Mouse (Mus musculus) erythroblast, embryonic 14.5 days (primary cell): ENCODE measurements around the gene Spata2. TPM values are rescaled to one million over a fixed set of nuclear protein-coding genes. Genes with fewer than 3 reads are reported as not detected.

Experiments used
- H3K27me3 ChIP-seq: 2 replicates; pipeline ENCODE4 v1.6.1; 2012; ENCODE audit warnings: inconsistent platforms; ENCODE audit not compliant: control insufficient read depth
- H3K36me3 ChIP-seq: 2 replicates; pipeline ENCODE4 v1.6.1; 2012; ENCODE audit warnings: mild to moderate bottlenecking, inconsistent platforms; ENCODE audit not compliant: control insufficient read depth
- H3K4me1 ChIP-seq: 2 replicates; pipeline ENCODE4 v1.6.1; 2012; ENCODE audit warnings: inconsistent platforms; ENCODE audit not compliant: control insufficient read depth
- H3K4me3 ChIP-seq: replicated peaks from 2 replicates; pipeline ENCODE3; 2012; ENCODE audit warnings: moderate library complexity, mild to moderate bottlenecking, inconsistent platforms
- H3K9me3 ChIP-seq: 2 replicates; pipeline ENCODE4 v1.6.1; 2012; ENCODE audit warnings: low read length, inconsistent platforms, mixed read lengths; ENCODE audit not compliant: control insufficient read depth
- GATA1 ChIP-seq: IDR thresholded peaks from 2 replicates; pipeline ENCODE4 v1.6.1; 2012; ENCODE audit warnings: low read length, inconsistent platforms, mixed read lengths
- TAL1 ChIP-seq: IDR thresholded peaks from 3 replicates; pipeline ENCODE4 v1.6.1; 2012; ENCODE audit warnings: low read length, inconsistent platforms, mixed read lengths
- polyA plus RNA-seq: library from polyadenylated mRNA; stranded (reverse); fragments of >175 nt; gene quantifications from 2 replicates; pipeline ENCODE4 v1.2.3, GENCODE M21; 2012

Gene Spata2
- polyA plus RNA-seq, 1 experiment = 2.4 TPM

- Histone ChIP-seq H3K27me3 (no peaks in the 10 kb centered on the region), H3K36me3 (peaks cover 63% of the 10 kb centered on the region), H3K4me3 (no peak overlapping the region), H3K4me1 (peaks cover 40% of the 10 kb centered on the region), H3K9me3 (no peaks in the 10 kb centered on the region)
- TF ChIP-seq GATA1 = no peak
- TF ChIP-seq TAL1 = no peak
Measured at GRCm38 (mm10) chr2:167487551-167487950, 5.1 kb downstream of the Spata2 start.

- Histone ChIP-seq H3K36me3 (peaks cover 69% of the 10 kb centered on the region), H3K9me3 (no peaks in the 10 kb centered on the region), H3K4me1 (peaks cover 33% of the 10 kb centered on the region), H3K27me3 (no peaks in the 10 kb centered on the region), H3K4me3 (no peak overlapping the region)
- no peak for TF ChIP-seq TAL1
- TF ChIP-seq GATA1 = no peak
Measured at GRCm38 (mm10) chr2:167486573-167486972, 6.1 kb downstream of the Spata2 start.

- peaks cover 74% of the 10 kb centered on the region for H3K36me3 ChIP-seq
- no peak for TF ChIP-seq GATA1
- TF ChIP-seq TAL1 = no peak
- H3K4me1 ChIP-seq = peaks cover 25% of the 10 kb centered on the region
- no peaks in the 10 kb centered on the region for H3K27me3 ChIP-seq
- no peaks in the 10 kb centered on the region for H3K9me3 ChIP-seq
- no peak overlapping the region for H3K4me3 ChIP-seq
Measured at GRCm38 (mm10) chr2:167485501-167486377, 6.9 kb downstream of the Spata2 start.

- Histone ChIP-seq H3K4me3 (no peak overlapping the region), H3K9me3 (no peaks in the 10 kb centered on the region), H3K4me1 (peaks cover 22% of the 10 kb centered on the region), H3K36me3 (peaks cover 81% of the 10 kb centered on the region), H3K27me3 (no peaks in the 10 kb centered on the region)
- no peak for TF ChIP-seq GATA1
- no peak for TF ChIP-seq TAL1
Measured at GRCm38 (mm10) chr2:167484932-167485331, 7.8 kb downstream of the Spata2 start.

GRCm38 (mm10) chr2:167483827-167484410 lies 8.8 kb downstream of the Spata2 start:
- Histone ChIP-seq H3K4me3 (no peak overlapping the region), H3K9me3 (no peaks in the 10 kb centered on the region), H3K27me3 (no peaks in the 10 kb centered on the region), H3K4me1 (peaks cover 21% of the 10 kb centered on the region), H3K36me3 (peaks cover 81% of the 10 kb centered on the region)
- TF ChIP-seq GATA1 (no peak), TAL1 (no peak)

GRCm38 (mm10) chr2:167483081-167483826 lies 9.4 kb downstream of the Spata2 start:
- H3K4me3 ChIP-seq = no peak overlapping the region
- peaks cover 75% of the 10 kb centered on the region for H3K36me3 ChIP-seq
- no peaks in the 10 kb centered on the region for H3K27me3 ChIP-seq
- no peak for TF ChIP-seq GATA1
- TF ChIP-seq TAL1 = no peak
- H3K4me1 ChIP-seq = peaks cover 21% of the 10 kb centered on the region
- no peaks in the 10 kb centered on the region for H3K9me3 ChIP-seq

GRCm38 (mm10) chr2:167482681-167483080 lies 10.0 kb downstream of the Spata2 start:
- H3K27me3 ChIP-seq = no peaks in the 10 kb centered on the region
- TF ChIP-seq GATA1 = no peak
- no peak for TF ChIP-seq TAL1
- no peaks in the 10 kb centered on the region for H3K9me3 ChIP-seq
- H3K36me3 ChIP-seq = peaks cover 71% of the 10 kb centered on the region
- no peak overlapping the region for H3K4me3 ChIP-seq
- peaks cover 19% of the 10 kb centered on the region for H3K4me1 ChIP-seq

- H3K9me3 ChIP-seq = no peaks in the 10 kb centered on the region
- H3K4me3 ChIP-seq = no peak overlapping the region
- H3K27me3 ChIP-seq = no peaks in the 10 kb centered on the region
- peaks cover 65% of the 10 kb centered on the region for H3K36me3 ChIP-seq
- no peaks in the 10 kb centered on the region; the same call in 1 of the 2 replicates for H3K4me1 ChIP-seq
- TF ChIP-seq GATA1 = no peak
- TF ChIP-seq TAL1 = no peak
Measured at GRCm38 (mm10) chr2:167479501-167479900, 13.2 kb downstream of the Spata2 start.

- H3K4me3 ChIP-seq = no peak overlapping the region
- H3K27me3 ChIP-seq = no peaks in the 10 kb centered on the region
- H3K4me1 ChIP-seq = no peaks in the 10 kb centered on the region; the same call in 1 of the 2 replicates
- peaks cover 65% of the 10 kb centered on the region for H3K36me3 ChIP-seq
- no peaks in the 10 kb centered on the region for H3K9me3 ChIP-seq
- no peak for TF ChIP-seq GATA1
- TF ChIP-seq TAL1 = no peak
Measured at GRCm38 (mm10) chr2:167478128-167478527, 14.6 kb downstream of the Spata2 start.
